Mouse (Mus musculus) spleen, adult 2 months (tissue): ENCODE measurements around the gene Ltbr.

Source experiments
- CTCF ChIP-seq: fragments of 200-500 bp; IDR thresholded peaks from 2 replicates; pipeline ENCODE4 v1.5.1; 2011; ENCODE audit warnings: mild to moderate bottlenecking, inconsistent platforms; ENCODE audit not compliant: insufficient read depth, insufficient read length, insufficient replicate concordance; ENCODE audit errors: extremely low read depth
- POLR2A ChIP-seq: fragments of 200-500 bp; IDR thresholded peaks from 2 replicates; pipeline ENCODE4 v1.6.1; 2011; ENCODE audit warnings: low read depth, low read length, inconsistent platforms

- no peak for TF ChIP-seq CTCF
- TF ChIP-seq POLR2A: no peak
These were observed 40.9 kb upstream of the Ltbr start for GRCm38 (mm10) chr6:125354352-125355151.
